ENCODE assay signal across 8 mouse cellular contexts in the genomic region with DNA sequence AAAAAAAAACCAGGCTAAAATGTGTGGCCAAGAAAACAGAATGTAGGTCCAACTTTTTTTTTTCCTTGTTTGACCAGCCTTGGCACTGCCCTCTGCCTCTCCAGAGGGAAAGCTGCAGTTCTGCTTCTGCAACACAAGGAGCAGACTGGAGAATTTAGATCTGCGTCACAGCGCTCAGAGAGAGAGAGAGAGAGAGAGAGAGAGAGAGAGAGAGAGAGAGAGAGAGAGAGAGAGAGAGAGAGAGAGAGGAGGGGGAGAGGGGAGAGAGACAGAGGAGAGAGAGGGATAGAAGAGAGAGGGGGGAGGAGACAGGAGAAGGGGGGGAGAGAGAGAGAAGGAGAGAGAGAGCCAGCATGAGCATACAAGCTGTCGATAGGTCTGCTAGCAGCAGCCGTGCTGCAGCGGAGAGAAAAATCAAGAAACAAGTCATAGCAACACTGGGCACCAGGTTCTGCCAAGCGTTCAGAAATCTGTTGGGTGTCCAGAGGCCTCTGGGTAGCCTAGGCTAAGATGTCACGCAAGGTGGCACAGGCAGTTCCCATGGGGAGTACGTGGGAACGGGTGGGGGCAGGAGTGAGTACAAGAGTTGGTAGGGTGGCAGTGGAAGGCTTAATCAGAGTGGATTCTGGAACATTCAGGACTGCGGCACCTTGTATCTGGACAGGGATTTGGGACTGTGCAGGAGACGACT.
DNase-seq lines count a peak whose midpoint lies in the region; ATAC-seq and TF ChIP-seq lines count a peak whose summit lies in the region.

No protein-coding gene starts in this region.

- no peaks in the 10 kb centered on the region for H3K27me3 ChIP-seq in embryonic facial prominence, embryonic 11.5 days (ENCODE audit: control insufficient read depth, insufficient read depth, low read length)
- H3K27me3 ChIP-seq in embryonic facial prominence, embryonic 10.5 days (replicated peaks; ENCODE audit: low read depth, poor library complexity, severe bottlenecking) = no peaks in the 10 kb centered on the region
- no peaks in the 10 kb centered on the region for H3K27me3 ChIP-seq in heart, adult 2 months (ENCODE audit: control insufficient read depth, insufficient read depth, low read length)

- no peak overlapping the region for H3K27ac ChIP-seq in embryonic facial prominence, embryonic 11.5 days (replicated peaks; ENCODE audit: low read depth, low read length)
- H3K27ac ChIP-seq in embryonic facial prominence, embryonic 10.5 days (replicated peaks) = no peak overlapping the region
- H3K27ac ChIP-seq in heart, adult 2 months = peak overlapping the region; percentile 96

- TF ChIP-seq EP300 in heart, adult 2 months (IDR thresholded peaks at IDR 0.05; ENCODE audit: insufficient read depth, low read depth, low read length) = 0 out of 2 replicates have a peak, but pooled peaks have one; percentile 30

- WGBS in embryonic facial prominence, embryonic 11.5 days = 68% methylated on average over 11 of the region's 11 CpGs
- 73% methylated on average over 11 of the region's 11 CpGs for WGBS in embryonic facial prominence, embryonic 10.5 days
- 42% methylated on average over 11 of the region's 11 CpGs for WGBS in heart, adult 2 months

- intact Hi-C loops in heart, adult 2 months (cut with DNase I) = loop anchor here (1.0 kb wide), 1 partner anchor 40 kb away; no protein-coding TSS in a partner anchor
- intact Hi-C loops in left cerebral cortex, postnatal 4 days (cut with DNase I) = no loop called here

- peak; percentile 68 for TF ChIP-seq CTCF in heart, adult 2 months (IDR thresholded peaks at IDR 0.05)

- DNase-seq in embryonic facial prominence, embryonic 11.5 days (ENCODE audit: low spot score) = peak; percentile 33
- DNase-seq in embryonic facial prominence, embryonic 10.5 days (ENCODE audit: low spot score) = no peak
- peak; percentile 84 for DNase-seq in cerebellum, adult 9-10 months
- DNase-seq in heart, adult 2 months = peak; percentile 77
- peak; percentile 78 to 83 for DNase-seq in kidney, adult 8-10 months
- peak; percentile 39 for DNase-seq in left cerebral cortex, postnatal 4 days
- peak; percentile 72 for DNase-seq in retina, postnatal 1 day
- DNase-seq in thymus, adult 18-20 months = no peak

- ATAC-seq in embryonic facial prominence, embryonic 11.5 days (replicated peaks; ENCODE audit: insufficient number of reproducible peaks, low FRiP score, low TSS enrichment, low read depth) = peak; percentile 58; the same call in 1 of the 2 replicates

- no peaks in the 10 kb centered on the region for H3K36me3 ChIP-seq in embryonic facial prominence, embryonic 11.5 days (replicated peaks; ENCODE audit: control insufficient read depth, insufficient read depth, low read depth, low read length)
- H3K36me3 ChIP-seq in embryonic facial prominence, embryonic 10.5 days (replicated peaks) = no peaks in the 10 kb centered on the region
- H3K36me3 ChIP-seq in heart, adult 2 months (ENCODE audit: control insufficient read depth, insufficient read depth, low read length) = peaks cover 42% of the 10 kb centered on the region

- no peaks in the 10 kb centered on the region; the same call in 1 of the 2 replicates for H3K79me2 ChIP-seq in heart, adult 2 months (replicated peaks; ENCODE audit: control insufficient read depth, insufficient read depth, low read length)

- peak; percentile 60 for TF ChIP-seq POLR2A in heart, adult 2 months (IDR thresholded peaks at IDR 0.05; ENCODE audit: insufficient read depth, low read depth, low read length)

- H3K4me2 ChIP-seq in embryonic facial prominence, embryonic 11.5 days (ENCODE audit: low read depth, low read length) = no peak overlapping the region

- H3K4me3 ChIP-seq in embryonic facial prominence, embryonic 11.5 days (ENCODE audit: low read depth, low read length) = no peak overlapping the region
- H3K4me3 ChIP-seq in embryonic facial prominence, embryonic 10.5 days = no peak overlapping the region
- peak overlapping the region; percentile 61 for H3K4me3 ChIP-seq in heart, adult 2 months

- H3K9me3 ChIP-seq in embryonic facial prominence, embryonic 11.5 days (replicated peaks; ENCODE audit: control insufficient read depth, low read length) = no peaks in the 10 kb centered on the region
- H3K9me3 ChIP-seq in embryonic facial prominence, embryonic 10.5 days = no peaks in the 10 kb centered on the region

- no peak overlapping the region for H3K9ac ChIP-seq in embryonic facial prominence, embryonic 11.5 days (replicated peaks; ENCODE audit: low read length)
- peak overlapping the region; percentile 69 for H3K9ac ChIP-seq in heart, adult 2 months (ENCODE audit: low read depth, low read length)

- no peaks in the 10 kb centered on the region for H3K4me1 ChIP-seq in embryonic facial prominence, embryonic 11.5 days (ENCODE audit: control insufficient read depth, insufficient read depth, low read length)
- peaks cover 4% of the 10 kb centered on the region; the same call in 1 of the 2 replicates for H3K4me1 ChIP-seq in embryonic facial prominence, embryonic 10.5 days
- peaks cover 14% of the 10 kb centered on the region for H3K4me1 ChIP-seq in heart, adult 2 months (ENCODE audit: control insufficient read depth, insufficient read depth, low read length)

Comparison
In these comparisons a context has a peak if more than half of its experiments do, and no peak if none do; other contexts are left out.
1. DNase-seq: peak in embryonic facial prominence, embryonic 11.5 days (single experiment), cerebellum, adult 9-10 months (single experiment), heart, adult 2 months (2 of 2), kidney, adult 8-10 months (2 of 2), left cerebral cortex, postnatal 4 days (single experiment) and retina, postnatal 1 day (single experiment); none in embryonic facial prominence, embryonic 10.5 days (single experiment) and thymus, adult 18-20 months (0 of 2).